Mouse (Mus musculus): Measurements from ENCODE around the gene Fam19a5. TPM values are rescaled to one million over a fixed set of nuclear protein-coding genes. Genes with fewer than 3 reads are reported as not detected.

Gene Fam19a5
- polyA plus RNA-seq, 1 experiment from 2014 or later = 1.4 TPM

GRCm38 (mm10) chr15:87550756-87551155, 6.7 kb downstream of the Fam19a5 start:
- Histone ChIP-seq H3K27ac (ENCODE audit: low read depth, low read length) (no peak overlapping the region), H3K4me2 (replicated peaks; ENCODE audit: low read depth) (no peak overlapping the region), H3K9me3 (ENCODE audit: control insufficient read depth) (no peaks in the 10 kb centered on the region), H3K36me3 (ENCODE audit: control insufficient read depth, insufficient read depth) (no peaks in the 10 kb centered on the region), H3K4me3 (ENCODE audit: low read depth, low read length) (no peak overlapping the region), H3K4me1 (replicated peaks; ENCODE audit: control insufficient read depth, insufficient read depth, low read length) (no peaks in the 10 kb centered on the region), H3K9ac (ENCODE audit: low read depth, low read length) (no peak overlapping the region), H3K27me3 (replicated peaks; ENCODE audit: control insufficient read depth, insufficient read depth, low read length) (peaks cover 5% of the 10 kb centered on the region)
- ATAC-seq = no peak
- WGBS = 46% methylated on average over 5 of the region's 5 CpGs
- no peak for TF ChIP-seq CTCF (IDR thresholded peaks at IDR 0.05; ENCODE audit: low read depth)

GRCm38 (mm10) chr15:87551556-87551955, 7.5 kb downstream of the Fam19a5 start:
- Histone ChIP-seq H3K9me3 (ENCODE audit: control insufficient read depth) (no peaks in the 10 kb centered on the region), H3K4me2 (replicated peaks; ENCODE audit: low read depth) (no peak overlapping the region), H3K9ac (ENCODE audit: low read depth, low read length) (no peak overlapping the region), H3K4me3 (ENCODE audit: low read depth, low read length) (no peak overlapping the region), H3K27me3 (replicated peaks; ENCODE audit: control insufficient read depth, insufficient read depth, low read length) (no peaks in the 10 kb centered on the region; the same call in 1 of the 2 replicates), H3K36me3 (ENCODE audit: control insufficient read depth, insufficient read depth) (no peaks in the 10 kb centered on the region), H3K4me1 (replicated peaks; ENCODE audit: control insufficient read depth, insufficient read depth, low read length) (no peaks in the 10 kb centered on the region), H3K27ac (ENCODE audit: low read depth, low read length) (no peak overlapping the region)
- ATAC-seq = no peak
- no peak for TF ChIP-seq CTCF (IDR thresholded peaks at IDR 0.05; ENCODE audit: low read depth)
- 35% methylated on average over 8 of the region's 8 CpGs for WGBS

- no peak overlapping the region for H3K9ac ChIP-seq (ENCODE audit: low read depth, low read length)
- no peak overlapping the region for H3K4me2 ChIP-seq (replicated peaks; ENCODE audit: low read depth)
- no peak overlapping the region for H3K27ac ChIP-seq (ENCODE audit: low read depth, low read length)
- no peak for TF ChIP-seq CTCF (IDR thresholded peaks at IDR 0.05; ENCODE audit: low read depth)
- no peaks in the 10 kb centered on the region for H3K4me1 ChIP-seq (replicated peaks; ENCODE audit: control insufficient read depth, insufficient read depth, low read length)
- H3K4me3 ChIP-seq (ENCODE audit: low read depth, low read length) = no peak overlapping the region
- no peaks in the 10 kb centered on the region for H3K36me3 ChIP-seq (ENCODE audit: control insufficient read depth, insufficient read depth)
- no peaks in the 10 kb centered on the region for H3K27me3 ChIP-seq (replicated peaks; ENCODE audit: control insufficient read depth, insufficient read depth, low read length)
- 69% methylated on average over 9 of the region's 9 CpGs for WGBS
- no peak for ATAC-seq
- H3K9me3 ChIP-seq (ENCODE audit: control insufficient read depth) = no peaks in the 10 kb centered on the region
Measured at GRCm38 (mm10) chr15:87555811-87556210, 11.7 kb downstream of the Fam19a5 start.

GRCm38 (mm10) chr15:87564331-87564730, 20.2 kb downstream of the Fam19a5 start:
- ATAC-seq = no peak
- H3K9me3 ChIP-seq (ENCODE audit: control insufficient read depth) = no peaks in the 10 kb centered on the region
- no peak overlapping the region for H3K27ac ChIP-seq (ENCODE audit: low read depth, low read length)
- no peaks in the 10 kb centered on the region for H3K36me3 ChIP-seq (ENCODE audit: control insufficient read depth, insufficient read depth)
- 89% methylated on average over 5 of the region's 5 CpGs for WGBS
- H3K27me3 ChIP-seq (replicated peaks; ENCODE audit: control insufficient read depth, insufficient read depth, low read length) = no peaks in the 10 kb centered on the region
- H3K9ac ChIP-seq (ENCODE audit: low read depth, low read length) = no peak overlapping the region
- H3K4me2 ChIP-seq (replicated peaks; ENCODE audit: low read depth) = no peak overlapping the region
- no peaks in the 10 kb centered on the region for H3K4me1 ChIP-seq (replicated peaks; ENCODE audit: control insufficient read depth, insufficient read depth, low read length)
- no peak overlapping the region for H3K4me3 ChIP-seq (ENCODE audit: low read depth, low read length)
- TF ChIP-seq CTCF (IDR thresholded peaks at IDR 0.05; ENCODE audit: low read depth) = no peak

GRCm38 (mm10) chr15:87566040-87566929, 22.2 kb downstream of the Fam19a5 start:
- Histone ChIP-seq H3K27ac (ENCODE audit: low read depth, low read length) (no peak overlapping the region), H3K27me3 (replicated peaks; ENCODE audit: control insufficient read depth, insufficient read depth, low read length) (no peaks in the 10 kb centered on the region), H3K9me3 (ENCODE audit: control insufficient read depth) (no peaks in the 10 kb centered on the region), H3K4me3 (ENCODE audit: low read depth, low read length) (no peak overlapping the region), H3K4me1 (replicated peaks; ENCODE audit: control insufficient read depth, insufficient read depth, low read length) (no peaks in the 10 kb centered on the region), H3K4me2 (replicated peaks; ENCODE audit: low read depth) (no peak overlapping the region), H3K9ac (ENCODE audit: low read depth, low read length) (no peak overlapping the region), H3K36me3 (ENCODE audit: control insufficient read depth, insufficient read depth) (no peaks in the 10 kb centered on the region)
- WGBS = 78% methylated on average over 11 of the region's 11 CpGs
- TF ChIP-seq CTCF (IDR thresholded peaks at IDR 0.05; ENCODE audit: low read depth) = no peak
- ATAC-seq = no peak

- no peak overlapping the region for H3K9ac ChIP-seq (ENCODE audit: low read depth, low read length)
- TF ChIP-seq CTCF (IDR thresholded peaks at IDR 0.05; ENCODE audit: low read depth) = no peak
- no peaks in the 10 kb centered on the region for H3K4me1 ChIP-seq (replicated peaks; ENCODE audit: control insufficient read depth, insufficient read depth, low read length)
- no peaks in the 10 kb centered on the region for H3K27me3 ChIP-seq (replicated peaks; ENCODE audit: control insufficient read depth, insufficient read depth, low read length)
- no peak overlapping the region for H3K4me2 ChIP-seq (replicated peaks; ENCODE audit: low read depth)
- WGBS = 83% methylated on average over 11 of the region's 11 CpGs
- no peak overlapping the region for H3K4me3 ChIP-seq (ENCODE audit: low read depth, low read length)
- no peaks in the 10 kb centered on the region for H3K9me3 ChIP-seq (ENCODE audit: control insufficient read depth)
- no peak for ATAC-seq
- no peaks in the 10 kb centered on the region for H3K36me3 ChIP-seq (ENCODE audit: control insufficient read depth, insufficient read depth)
- H3K27ac ChIP-seq (ENCODE audit: low read depth, low read length) = no peak overlapping the region
Measured at GRCm38 (mm10) chr15:87570182-87570581, 26.1 kb downstream of the Fam19a5 start.

Data from intestine, postnatal 0 days (tissue).